Mouse (Mus musculus): ENCODE measurements around the gene S100pbp.

The S100pbp gene

GRCm38 (mm10) chr4:129151276-129151811 lies 38.2 kb downstream of the S100pbp start:
- no peak for DNase-seq (ENCODE audit: low spot score in 2 of 2)

GRCm38 (mm10) chr4:129149321-129149720 lies 40.2 kb downstream of the S100pbp start:
- no peak for DNase-seq (ENCODE audit: low spot score in 2 of 2)

GRCm38 (mm10) chr4:129147552-129148103 lies 41.9 kb downstream of the S100pbp start:
- DNase-seq (ENCODE audit: low spot score in 2 of 2): no peak

GRCm38 (mm10) chr4:129146392-129146791 lies 43.1 kb downstream of the S100pbp start:
- no peak for DNase-seq (ENCODE audit: low spot score in 2 of 2)

- DNase-seq (ENCODE audit: low spot score in 2 of 2): no peak
Observed at GRCm38 (mm10) chr4:129145943-129146342, 43.6 kb downstream of the S100pbp start.

GRCm38 (mm10) chr4:129145411-129145810 lies 44.1 kb downstream of the S100pbp start:
- DNase-seq (ENCODE audit: low spot score in 2 of 2): no peak

- no peak for DNase-seq (ENCODE audit: low spot score in 2 of 2)
Observed at GRCm38 (mm10) chr4:129144401-129145367, 44.8 kb downstream of the S100pbp start.

- no peak for DNase-seq (ENCODE audit: low spot score in 2 of 2)
Observed at GRCm38 (mm10) chr4:129143509-129143908, 46.0 kb downstream of the S100pbp start.

GRCm38 (mm10) chr4:129142439-129143045 lies 47.0 kb downstream of the S100pbp start:
- no peak for DNase-seq (ENCODE audit: low spot score in 2 of 2)

GRCm38 (mm10) chr4:129141560-129142438 lies 47.7 kb downstream of the S100pbp start:
- no peak for DNase-seq (ENCODE audit: low spot score in 2 of 2)

GRCm38 (mm10) chr4:129140808-129141207 lies 48.7 kb downstream of the S100pbp start:
- DNase-seq (ENCODE audit: low spot score in 2 of 2): no peak

- DNase-seq (ENCODE audit: low spot score in 2 of 2): no peak
Observed at GRCm38 (mm10) chr4:129139642-129140041, 49.9 kb downstream of the S100pbp start.

- no peak for DNase-seq (ENCODE audit: low spot score in 2 of 2)
Observed at GRCm38 (mm10) chr4:129137392-129138321, 51.9 kb downstream of the S100pbp start.

GRCm38 (mm10) chr4:129136579-129137391 lies 52.7 kb downstream of the S100pbp start, which contains the start of gene Fndc5:
Fndc5 (plus strand) TSS chr4:129136999.
- DNase-seq (ENCODE audit: low spot score in 2 of 2): no peak

GRCm38 (mm10) chr4:129136189-129136578 lies 53.3 kb downstream of the S100pbp start:
- no peak for DNase-seq (ENCODE audit: low spot score in 2 of 2)

GRCm38 (mm10) chr4:129135637-129136036 lies 53.9 kb downstream of the S100pbp start:
- DNase-seq (ENCODE audit: low spot score in 2 of 2): no peak

- DNase-seq (ENCODE audit: low spot score in 2 of 2): peak; percentile 49 to 60
Observed at GRCm38 (mm10) chr4:129134799-129135585, 54.5 kb downstream of the S100pbp start.

GRCm38 (mm10) chr4:129130755-129131303 lies 58.7 kb downstream of the S100pbp start:
- DNase-seq (ENCODE audit: low spot score in 2 of 2): no peak
